Comparison of ENCODE assay signal across 20 mouse cellular contexts in the genomic region with DNA sequence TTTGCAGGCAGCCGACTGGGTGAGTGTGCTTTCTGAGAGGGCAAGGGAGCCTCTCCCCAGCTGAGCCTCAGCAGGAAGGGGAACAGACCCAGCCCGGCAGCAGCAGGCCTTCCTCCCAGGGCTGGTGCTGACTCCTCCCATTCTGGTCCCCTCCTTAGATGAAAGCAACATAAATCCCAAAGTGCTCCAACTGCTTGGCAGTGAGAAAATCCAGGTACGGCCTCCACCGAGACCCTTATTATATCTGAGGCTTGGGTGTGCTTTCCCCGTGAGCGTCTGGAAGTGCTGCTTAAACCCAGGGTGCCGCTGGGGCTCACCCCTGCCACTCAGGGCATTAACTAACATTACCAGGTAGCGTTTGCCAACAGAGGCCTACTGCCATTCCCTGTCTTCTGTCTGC. TPM values are rescaled to one million over a fixed set of nuclear protein-coding genes. Genes with fewer than 3 reads are reported as not detected.
DNase-seq lines count a peak whose midpoint lies in the region; ATAC-seq and TF ChIP-seq lines count a peak whose summit lies in the region.
"Had no signal": no experiment of that assay in that cellular context is flagged by ENCODE, and none has a peak within 500 bp of the region (broad histone marks: within the 10 kb centered on the region; RNA-seq: fewer than 3 reads in every experiment).

No protein-coding gene starts in this region.

- H3K9me3 ChIP-seq in intestine, embryonic 15.5 days = no peaks in the 10 kb centered on the region
- no peaks in the 10 kb centered on the region for H3K9me3 ChIP-seq in limb, embryonic 12.5 days
- no peaks in the 10 kb centered on the region for H3K9me3 ChIP-seq in stomach, postnatal 0 days (ENCODE audit: control insufficient read depth, low read length)
- H3K9me3 ChIP-seq: heart, embryonic 13.5 days; limb, embryonic 15.5 days; liver, embryonic 15.5 days; megakaryocyte, embryonic 14.5 days; neural tube, embryonic 12.5 days had no signal

- peak overlapping the region; percentile 80; the same call in 1 of the 2 replicates for H3K27ac ChIP-seq in layer of hippocampus, adult 2 months
- peak overlapping the region; percentile 77 for H3K27ac ChIP-seq in intestine, embryonic 15.5 days
- H3K27ac ChIP-seq in limb, embryonic 12.5 days = peak overlapping the region; percentile 59
- H3K27ac ChIP-seq in stomach, postnatal 0 days (replicated peaks) = peak overlapping the region; percentile 40; the same call in 1 of the 2 replicates
- H3K27ac ChIP-seq: heart, embryonic 13.5 days; hindbrain, embryonic 14.5 days; limb, embryonic 15.5 days; liver, embryonic 15.5 days; neural tube, embryonic 12.5 days had no signal

- H3K4me1 ChIP-seq in intestine, embryonic 15.5 days (replicated peaks) = peaks cover 32% of the 10 kb centered on the region
- H3K4me1 ChIP-seq in limb, embryonic 12.5 days (replicated peaks) = peaks cover 20% of the 10 kb centered on the region; the same call in 1 of the 2 replicates
- peaks cover 8% of the 10 kb centered on the region for H3K4me1 ChIP-seq in stomach, postnatal 0 days (replicated peaks; ENCODE audit: control insufficient read depth, insufficient read depth)

- no peak for TF ChIP-seq EP300 in stomach, postnatal 0 days (optimal IDR thresholded peaks at IDR 0.05)

- TF ChIP-seq CTCF in layer of hippocampus, adult 2 months (conservative IDR thresholded peaks at IDR 0.05) = no peak
- no peak for TF ChIP-seq CTCF in stomach, postnatal 0 days (IDR thresholded peaks at IDR 0.05; ENCODE audit: low read depth)

- 36% methylated on average over 8 of the region's 8 CpGs for WGBS in intestine, embryonic 15.5 days
- 28% methylated on average over 8 of the region's 8 CpGs for WGBS in limb, embryonic 12.5 days
- 37% methylated on average over 8 of the region's 8 CpGs for WGBS in stomach, postnatal 0 days

- peaks cover 27% of the 10 kb centered on the region for H3K36me3 ChIP-seq in intestine, embryonic 15.5 days
- peaks cover 56% of the 10 kb centered on the region for H3K36me3 ChIP-seq in limb, embryonic 12.5 days
- H3K36me3 ChIP-seq in stomach, postnatal 0 days (ENCODE audit: control insufficient read depth, insufficient read depth, low read length) = peaks cover 9% of the 10 kb centered on the region

- peak overlapping the region; percentile 14; the same call in 1 of the 2 replicates for H3K4me2 ChIP-seq in intestine, embryonic 15.5 days (replicated peaks)
- H3K4me2 ChIP-seq in limb, embryonic 12.5 days = no peak overlapping the region
- H3K4me2 ChIP-seq in stomach, postnatal 0 days (replicated peaks; ENCODE audit: low read depth) = no peak overlapping the region
- H3K4me2 ChIP-seq: heart, embryonic 13.5 days; hindbrain, embryonic 14.5 days; limb, embryonic 15.5 days; liver, embryonic 15.5 days; neural tube, embryonic 12.5 days had no signal

- no peak for ATAC-seq in intestine, embryonic 15.5 days
- ATAC-seq in limb, embryonic 12.5 days (ENCODE audit: insufficient number of reproducible peaks, insufficient read depth, low FRiP score, low TSS enrichment, low read depth) = no peak
- ATAC-seq in stomach, postnatal 0 days (ENCODE audit: low FRiP score, low TSS enrichment) = no peak
- ATAC-seq: forebrain, embryonic 16.5 days had no signal

- no peak overlapping the region for H3K9ac ChIP-seq in intestine, embryonic 15.5 days
- no peak overlapping the region for H3K9ac ChIP-seq in limb, embryonic 12.5 days (replicated peaks)
- no peak overlapping the region for H3K9ac ChIP-seq in stomach, postnatal 0 days (ENCODE audit: low read length)
- H3K9ac ChIP-seq: heart, embryonic 13.5 days; hindbrain, embryonic 14.5 days; limb, embryonic 15.5 days; liver, embryonic 15.5 days; neural tube, embryonic 12.5 days had no signal

- DNase-seq in layer of hippocampus, adult 2 months (ENCODE audit: low spot score in 2 of 2) = no peak
- DNase-seq in layer of hippocampus, adult 18-20 months (ENCODE audit: low spot score in 2 of 2) = no peak
- no peak for DNase-seq in stomach, postnatal 0 days (ENCODE audit: low spot score)
- DNase-seq in ovary, postnatal 14 days (ENCODE audit: low spot score) = no peak
- DNase-seq in frontal cortex, adult 2 months (ENCODE audit: extremely low spot score in 1 of 2, low spot score in 1 of 2) = no peak
- DNase-seq: adrenal gland, adult 2 months; cerebellum, adult 2 months; cerebellum, postnatal 36 days; kidney, adult 2 months; kidney, postnatal 10 days; lung, postnatal 10 days had no signal

- no peak overlapping the region for H3K4me3 ChIP-seq in layer of hippocampus, adult 2 months
- H3K4me3 ChIP-seq in intestine, embryonic 15.5 days (replicated peaks) = no peak overlapping the region
- H3K4me3 ChIP-seq in limb, embryonic 12.5 days (replicated peaks) = no peak overlapping the region
- H3K4me3 ChIP-seq in stomach, postnatal 0 days (ENCODE audit: low read depth, low read length) = no peak overlapping the region
- H3K4me3 ChIP-seq: heart, embryonic 13.5 days; limb, embryonic 15.5 days; liver, embryonic 15.5 days; megakaryocyte, embryonic 14.5 days; neural tube, embryonic 12.5 days had no signal

- no peaks in the 10 kb centered on the region for H3K27me3 ChIP-seq in intestine, embryonic 15.5 days (replicated peaks)
- H3K27me3 ChIP-seq in limb, embryonic 12.5 days = no peaks in the 10 kb centered on the region
- H3K27me3 ChIP-seq in stomach, postnatal 0 days (ENCODE audit: control insufficient read depth, insufficient read depth, low read length) = no peaks in the 10 kb centered on the region
- H3K27me3 ChIP-seq: heart, embryonic 13.5 days; limb, embryonic 15.5 days; liver, embryonic 15.5 days; neural tube, embryonic 12.5 days had no signal

RNA-seq across cellular contexts. Expression of gene Kctd10, which starts 20.7 kb away (rescaled TPM):
- total RNA-seq in layer of hippocampus, adult 2 months (2021) = 10 to 100 TPM; 51.5 to 51.7 TPM
- 10 to 100 TPM; 56.9 to 57.8 TPM for total RNA-seq in layer of hippocampus, adult 18-20 months (2021)
- 116 and 119 TPM in 2 replicates for polyA plus RNA-seq in intestine, embryonic 15.5 days (2015; fragmentation: Nextera tagmentation; extraction: Ambion mirVana)
- polyA plus RNA-seq in limb, embryonic 12.5 days (2016; fragmentation: Nextera tagmentation; extraction: Ambion mirVana) = 84.0 and 86.7 TPM in 2 replicates
- polyA plus RNA-seq in stomach, postnatal 0 days (2015; fragmentation: Nextera tagmentation; extraction: Ambion mirVana) = 93.4 and 96.4 TPM in 2 replicates
- 56.8 and 57.4 TPM in 2 replicates for polyA plus RNA-seq in frontal cortex, adult 2 months (2012; rRNA removed)

RNA-seq across cellular contexts. Expression of gene Ube3b, which starts 20.8 kb away (rescaled TPM):
- total RNA-seq in layer of hippocampus, adult 2 months (2021) = 10 to 100 TPM; 80.8 to 85.6 TPM
- total RNA-seq in layer of hippocampus, adult 18-20 months (2021) = 10 to 100 TPM; 76.2 to 79.2 TPM
- 35.7 and 39.3 TPM in 2 replicates for polyA plus RNA-seq in intestine, embryonic 15.5 days (2015; fragmentation: Nextera tagmentation; extraction: Ambion mirVana)
- 49.2 and 55.0 TPM in 2 replicates for polyA plus RNA-seq in limb, embryonic 12.5 days (2016; fragmentation: Nextera tagmentation; extraction: Ambion mirVana)
- polyA plus RNA-seq in stomach, postnatal 0 days (2015; fragmentation: Nextera tagmentation; extraction: Ambion mirVana) = 19.4 and 20.9 TPM in 2 replicates
- 80.8 and 85.5 TPM in 2 replicates for polyA plus RNA-seq in frontal cortex, adult 2 months (2012; rRNA removed)
